Mouse (Mus musculus) thymus, postnatal 10 days (tissue): ENCODE data around the gene Eef1akmt2.

Source experiments
- DNase-seq, 2 experiments: peaks; one replicate each; pipeline ENCODE4 v3.0.0; 2021; ENCODE audit warnings: low spot score in 2 of 2

The Eef1akmt2 gene

DNA sequence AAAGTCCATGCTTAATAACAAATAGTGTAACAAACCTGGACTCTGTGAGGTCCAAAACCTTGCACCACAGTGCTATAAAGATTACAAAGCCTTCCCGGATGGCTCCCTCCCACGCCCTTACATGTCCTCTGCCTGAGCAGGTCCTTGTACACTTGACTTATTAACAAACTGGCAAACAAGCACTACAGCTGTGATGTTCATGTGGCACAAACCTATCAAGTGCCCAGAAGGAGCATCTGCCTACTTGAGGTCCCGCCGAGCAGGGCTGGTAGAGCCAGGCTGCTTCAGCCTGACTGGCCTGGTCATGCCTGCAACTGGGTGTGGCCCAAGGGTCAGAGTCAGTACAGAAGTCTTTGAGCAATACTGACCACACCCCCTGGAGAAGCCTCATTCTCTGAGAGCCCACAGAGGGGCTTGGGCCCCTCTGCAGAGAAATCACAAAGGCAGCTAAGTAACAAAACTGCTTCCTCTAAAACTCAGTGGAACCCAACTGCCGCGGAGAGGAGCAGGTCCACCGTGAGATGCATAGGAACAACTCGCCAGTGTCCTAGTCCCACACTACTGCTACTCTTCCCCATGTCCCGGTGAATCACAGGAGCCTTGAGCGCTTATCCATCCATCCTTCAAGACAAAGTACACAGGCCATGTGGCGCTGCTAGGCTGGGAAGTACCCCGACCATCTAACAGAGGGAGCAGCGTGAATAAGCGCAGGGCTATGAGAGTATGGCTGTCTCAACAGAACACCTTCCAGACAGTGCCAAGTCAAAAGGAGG lies 61.8 kb downstream of the Eef1akmt2 start:
- DNase-seq: no peak

DNA sequence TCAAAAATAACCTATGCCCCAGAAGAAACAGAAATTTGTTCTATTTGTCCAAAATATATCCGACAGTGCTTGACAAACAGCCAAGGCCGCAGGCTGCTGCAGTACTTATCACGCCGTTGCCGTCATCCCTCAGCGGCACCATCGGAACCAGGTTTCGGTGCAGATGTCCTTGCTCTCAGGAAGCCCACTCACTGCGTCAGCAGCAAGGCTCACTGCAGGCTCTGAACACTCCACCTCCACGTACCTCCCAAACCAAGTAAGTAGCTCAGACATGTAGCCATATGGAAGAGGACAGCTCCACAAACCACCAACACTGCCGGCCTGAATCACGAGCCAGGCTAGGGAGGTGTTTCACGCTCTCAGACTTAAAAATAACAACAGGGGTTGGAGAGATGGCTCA lies 63.6 kb downstream of the Eef1akmt2 start:
- DNase-seq: no peak

DNA sequence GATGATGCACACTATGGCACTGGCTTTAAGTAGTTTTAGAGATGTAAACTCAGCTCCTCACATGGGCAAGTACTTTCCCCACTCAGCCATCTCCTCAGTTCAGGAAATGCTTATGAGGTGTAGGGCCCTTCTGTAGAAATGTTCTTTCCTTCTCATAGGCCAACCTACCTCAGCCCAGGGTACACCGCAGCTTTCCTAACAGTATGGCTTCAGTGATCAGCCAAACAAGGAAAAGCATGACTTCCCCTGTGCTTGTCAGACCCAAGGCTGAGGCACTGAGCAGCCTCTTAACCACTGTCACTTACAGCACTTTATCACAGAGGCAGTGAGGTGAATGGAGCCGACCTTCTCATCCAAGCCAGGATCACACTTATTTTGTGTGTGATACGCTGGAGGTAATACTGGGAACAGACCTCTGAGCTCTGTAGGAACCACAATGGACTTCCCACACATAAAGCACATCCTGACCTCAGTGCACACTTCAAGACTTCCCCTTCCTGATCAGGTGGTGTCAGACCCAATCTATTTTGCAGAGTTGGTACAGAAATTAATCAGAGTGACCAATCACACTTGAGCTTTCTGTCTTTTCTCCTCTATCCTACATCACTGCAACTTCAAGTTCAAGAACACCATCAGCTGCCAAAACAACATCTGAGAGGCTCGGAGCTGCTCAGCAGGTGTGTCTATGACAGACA lies 64.8 kb downstream of the Eef1akmt2 start:
- DNase-seq: no peak

DNA sequence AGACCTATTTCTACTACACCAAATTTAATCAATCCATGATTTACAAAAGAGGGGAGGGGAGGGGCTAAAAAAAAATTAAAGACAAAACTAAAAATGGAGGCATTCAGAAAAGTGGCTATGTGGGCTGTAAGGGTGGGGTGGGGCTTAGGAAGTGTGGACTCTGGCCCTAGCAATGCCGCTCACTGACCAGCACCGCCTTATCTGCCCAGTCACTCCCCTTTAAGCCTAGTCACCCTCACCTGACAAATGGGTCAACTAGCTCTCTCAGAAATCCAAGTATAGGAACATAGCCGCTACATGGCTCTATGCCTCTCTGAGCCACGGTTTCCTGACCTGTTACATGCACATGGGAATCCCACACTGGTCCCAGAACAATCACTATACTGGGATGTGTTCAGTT lies 65.5 kb downstream of the Eef1akmt2 start:
- no peak for DNase-seq

DNA sequence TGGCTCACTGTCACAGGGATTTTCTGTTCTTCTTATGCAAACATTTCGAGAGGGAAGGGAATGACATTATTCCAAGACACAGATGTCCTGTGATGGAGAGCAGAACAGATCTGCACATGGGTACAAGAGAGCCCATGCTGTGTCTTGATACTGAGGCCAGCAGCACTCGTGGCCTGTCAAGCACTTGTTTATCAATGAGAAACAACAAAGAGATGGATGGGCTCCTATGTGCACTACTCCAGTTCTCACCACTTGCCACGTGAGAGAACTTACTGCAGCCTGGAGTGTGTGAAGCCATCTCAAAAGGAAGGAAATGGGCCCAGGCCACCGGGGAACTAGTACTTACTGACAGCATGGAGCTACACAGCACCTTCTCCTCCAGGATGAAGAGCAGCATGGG lies 66.0 kb downstream of the Eef1akmt2 start:
- no peak for DNase-seq

DNA sequence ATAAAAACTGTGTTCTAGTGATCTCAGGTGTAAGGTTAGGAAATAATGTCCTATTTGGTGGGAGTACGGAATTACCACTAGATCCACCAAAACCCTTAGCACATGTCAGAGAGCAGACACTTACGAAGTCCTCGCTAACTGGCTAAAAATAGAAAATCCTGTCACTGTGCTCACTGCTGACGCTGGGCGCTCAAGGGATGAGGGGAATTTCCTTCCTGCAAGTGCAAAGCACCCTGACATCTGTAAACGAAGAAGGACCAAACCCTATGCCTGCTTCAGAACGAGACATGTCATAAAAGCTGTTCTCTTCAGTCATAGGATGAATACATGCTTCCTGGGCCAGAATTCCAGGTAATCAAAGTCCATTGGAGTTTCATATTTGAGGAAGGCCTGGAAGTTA lies 66.5 kb downstream of the Eef1akmt2 start:
- DNase-seq: no peak

DNA sequence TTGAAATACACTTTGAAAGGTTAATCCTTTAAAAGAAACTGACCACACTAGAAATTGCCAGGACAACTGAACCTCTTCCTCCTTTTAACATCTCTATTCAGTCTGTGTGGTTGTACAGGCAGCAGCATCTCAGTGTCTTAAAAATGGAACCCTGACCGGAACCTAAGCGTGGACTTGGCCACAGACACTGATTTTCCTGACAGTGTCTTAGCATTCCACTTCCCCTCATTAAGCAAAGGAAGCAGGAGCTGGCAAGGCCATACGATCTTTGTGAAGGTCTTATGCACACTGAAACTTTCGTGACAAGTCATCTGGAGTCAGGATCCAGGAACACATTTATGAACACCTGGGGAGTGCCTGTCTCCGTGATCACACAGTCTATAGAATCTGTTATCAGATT lies 68.4 kb downstream of the Eef1akmt2 start:
- DNase-seq: no peak

DNA sequence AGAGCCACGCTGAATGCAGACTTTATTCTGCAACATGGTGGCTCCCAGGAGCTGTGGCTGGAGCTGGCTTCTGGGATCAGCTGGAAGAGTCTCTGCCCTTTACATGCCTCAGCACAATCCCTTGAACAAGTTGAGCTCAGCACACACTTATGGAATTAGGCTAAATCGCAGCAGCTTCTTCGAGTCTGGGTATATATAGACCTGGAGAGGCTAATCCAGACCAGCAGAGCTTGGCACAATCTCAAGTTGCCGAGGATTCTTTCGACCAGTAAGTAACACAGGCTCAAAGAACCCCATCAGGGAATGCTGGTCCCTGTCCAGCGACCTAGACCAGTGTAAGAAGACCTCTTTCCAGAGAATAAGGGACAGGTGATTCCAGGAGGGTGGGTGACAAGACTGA lies 70.6 kb downstream of the Eef1akmt2 start:
- no peak for DNase-seq

DNA sequence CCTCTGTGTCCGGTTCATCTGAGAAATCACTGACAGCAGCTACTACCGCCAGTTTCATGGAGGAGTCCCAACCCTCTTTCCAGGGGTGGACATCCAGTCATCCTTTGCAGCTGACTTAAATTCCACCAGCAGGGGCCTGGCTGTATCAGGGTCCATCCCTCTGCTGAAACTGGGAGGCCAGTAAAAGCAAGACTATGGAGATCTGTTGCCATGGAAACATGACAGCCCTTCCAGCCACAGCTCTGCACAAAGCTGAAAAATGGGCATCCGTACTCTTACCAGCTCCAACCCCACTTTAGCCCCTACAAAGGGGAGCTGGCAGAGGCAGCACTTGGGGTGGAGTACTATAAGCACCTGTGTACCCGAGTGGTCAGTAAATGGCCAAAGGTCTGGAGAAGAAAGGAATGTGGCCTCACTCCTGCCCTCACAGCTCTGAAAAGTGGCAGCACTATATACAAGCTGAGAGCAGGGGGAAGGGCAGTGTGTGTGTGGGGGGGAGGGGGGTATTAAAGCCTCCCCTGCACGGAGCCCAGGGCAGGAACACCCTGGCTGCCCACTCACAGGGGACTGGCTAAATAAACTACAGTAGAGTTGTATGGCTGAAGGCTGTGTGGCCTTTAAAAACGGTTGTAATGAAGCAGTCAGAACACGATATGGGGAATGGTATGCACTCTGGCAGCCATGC lies 71.2 kb downstream of the Eef1akmt2 start:
- DNase-seq: no peak

DNA sequence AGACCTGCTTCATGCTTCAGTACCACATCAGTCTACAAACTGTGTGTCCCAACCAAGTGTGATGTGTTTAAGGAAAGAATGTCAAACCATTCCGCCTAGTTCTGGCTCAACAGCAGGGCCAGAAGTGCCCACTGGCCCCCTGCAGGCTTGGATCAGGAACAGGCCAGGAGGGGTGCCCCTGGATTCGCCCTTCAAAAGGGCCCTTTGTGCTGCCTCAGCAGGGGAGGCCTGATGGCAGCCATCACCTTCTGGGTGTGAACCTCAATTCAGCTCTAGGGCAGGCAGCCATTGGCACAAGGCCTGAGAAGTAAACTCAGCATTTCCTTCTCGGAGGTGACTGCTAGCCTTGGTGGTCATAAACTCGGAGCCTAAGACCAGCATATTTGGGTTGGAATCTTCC lies 71.9 kb downstream of the Eef1akmt2 start:
- DNase-seq: no peak

DNA sequence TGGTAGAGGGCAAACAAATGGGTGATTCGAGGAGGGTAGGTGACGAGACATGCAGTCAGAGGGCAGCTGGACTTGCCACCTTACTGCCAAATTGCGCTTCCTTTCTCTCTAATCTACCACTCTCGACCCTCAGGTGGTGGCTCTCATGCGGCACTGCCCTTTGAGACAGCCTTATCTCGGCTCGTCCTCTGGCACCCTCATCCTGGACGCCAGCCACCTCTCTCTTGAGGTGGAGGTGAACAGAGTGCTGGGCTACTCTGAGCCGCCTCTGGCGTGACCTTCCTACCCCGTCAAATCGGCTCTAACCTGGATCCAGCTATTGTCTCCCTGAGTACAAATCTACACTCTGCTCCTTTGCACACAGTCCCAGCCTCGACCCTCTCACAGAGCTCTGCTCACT lies 73.8 kb downstream of the Eef1akmt2 start:
- DNase-seq: no peak

DNA sequence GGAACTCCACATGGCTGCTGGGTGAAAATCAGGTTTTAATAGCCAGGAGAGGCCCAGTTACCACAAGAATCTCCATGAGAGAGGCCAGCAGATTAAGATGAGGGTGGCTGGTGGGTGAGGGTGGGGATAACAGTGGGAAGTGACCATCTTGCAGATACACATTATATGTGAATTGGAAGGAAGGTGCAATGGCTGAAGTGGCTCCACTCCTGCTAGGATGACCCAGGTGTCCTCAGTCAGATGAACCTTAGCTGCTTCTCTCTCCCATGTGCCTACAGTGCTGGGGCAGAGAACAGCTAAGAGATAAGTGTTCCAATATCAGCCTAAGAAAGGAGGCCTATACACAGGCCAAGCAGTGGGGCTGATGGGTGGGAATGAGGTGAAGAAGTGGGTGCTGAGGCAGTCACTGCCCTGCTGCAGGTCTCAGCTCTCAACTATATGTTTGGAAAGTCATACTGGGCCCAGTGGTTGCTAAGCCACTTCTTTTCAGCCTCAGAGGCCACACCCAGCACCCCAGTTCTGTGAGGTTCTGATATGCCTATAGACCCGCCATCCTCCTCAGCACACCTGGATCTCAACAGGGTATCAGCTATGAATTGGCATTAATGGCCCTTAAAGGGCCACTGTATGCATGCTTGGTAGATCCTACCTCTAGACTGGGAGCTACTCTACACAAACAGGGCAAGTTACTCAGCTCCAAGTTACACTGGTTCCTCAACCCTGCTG lies 74.6 kb downstream of the Eef1akmt2 start:
- DNase-seq: no peak
